Mouse (Mus musculus) embryonic fibroblast, embryonic 13.5 days (primary cell): ENCODE data around the gene Robo1. TPM values are rescaled to one million over a fixed set of nuclear protein-coding genes. Genes with fewer than 3 reads are reported as not detected.
A peak's percentile ranks its signal among the peaks of the same experiment; 100 is the strongest.

ENCODE experiments used
- H3K27ac ChIP-seq: 2 replicates; pipeline ENCODE4 v1.5.1; 2012; ENCODE audit warnings: low read length, control low read depth, inconsistent platforms; ENCODE audit not compliant: insufficient read depth
- H3K4me1 ChIP-seq: 2 replicates; pipeline ENCODE4 v1.6.1; 2011; ENCODE audit warnings: low read length; ENCODE audit not compliant: control insufficient read depth, insufficient read depth
- H3K4me3 ChIP-seq: 2 replicates; pipeline ENCODE4 v1.5.1; 2011; ENCODE audit warnings: mild to moderate bottlenecking, control low read depth, low read length; ENCODE audit not compliant: insufficient read depth
- CTCF ChIP-seq: IDR thresholded peaks from 2 replicates; pipeline ENCODE4 v1.5.1; 2011; ENCODE audit warnings: mild to moderate bottlenecking, control low read depth, low read length, moderate library complexity, borderline replicate concordance; ENCODE audit not compliant: insufficient read depth
- POLR2A ChIP-seq: IDR thresholded peaks from 2 replicates; pipeline ENCODE4 v1.6.1; 2011; ENCODE audit warnings: low read depth, mild to moderate bottlenecking, control low read depth, low read length, moderate library complexity
- polyA plus RNA-seq: library from polyadenylated mRNA; stranded (reverse); fragments of >200 nt; gene quantifications from 2 replicates; pipeline ENCODE4 v1.2.4, GENCODE M21; 2011; ENCODE audit warnings: low read depth; ENCODE audit not compliant: missing spikeins, insufficient read length

Robo1 gene
- polyA plus RNA-seq, 1 experiment = 29.7 TPM

- Histone ChIP-seq H3K4me3 (no peak overlapping the region), H3K27ac (no peak overlapping the region), H3K4me1 (no peaks in the 10 kb centered on the region)
- TF ChIP-seq POLR2A = no peak
- TF ChIP-seq CTCF = no peak
Measured at GRCm38 (mm10) chr16:72834266-72834665, 526.2 kb downstream of the Robo1 start.

GRCm38 (mm10) chr16:72839031-72839430, 530.9 kb downstream of the Robo1 start:
- Histone ChIP-seq H3K4me1 (no peaks in the 10 kb centered on the region), H3K27ac (no peak overlapping the region), H3K4me3 (no peak overlapping the region)
- TF ChIP-seq CTCF (no peak), POLR2A (no peak)

- no peak overlapping the region for H3K27ac ChIP-seq
- no peaks in the 10 kb centered on the region for H3K4me1 ChIP-seq
- TF ChIP-seq POLR2A = no peak
- no peak for TF ChIP-seq CTCF
- H3K4me3 ChIP-seq = no peak overlapping the region
Measured at GRCm38 (mm10) chr16:72841066-72841465, 533.0 kb downstream of the Robo1 start.

GRCm38 (mm10) chr16:72854101-72854500, 546.0 kb downstream of the Robo1 start:
- Histone ChIP-seq H3K27ac (peak overlapping the region; percentile 26; the same call in 1 of the 2 replicates), H3K4me3 (no peak overlapping the region), H3K4me1 (peaks cover 7% of the 10 kb centered on the region; the same call in 1 of the 2 replicates)
- no peak for TF ChIP-seq POLR2A
- TF ChIP-seq CTCF = no peak

GRCm38 (mm10) chr16:72854809-72855503, 546.9 kb downstream of the Robo1 start:
- H3K4me1 ChIP-seq = peaks cover 7% of the 10 kb centered on the region; the same call in 1 of the 2 replicates
- no peak overlapping the region for H3K4me3 ChIP-seq
- H3K27ac ChIP-seq = peak overlapping the region; percentile 35; the same call in 1 of the 2 replicates
- TF ChIP-seq POLR2A (no peak), CTCF (no peak)

- no peak for TF ChIP-seq POLR2A
- no peak for TF ChIP-seq CTCF
- H3K27ac ChIP-seq = peak overlapping the region; percentile 40
- H3K4me1 ChIP-seq = peaks cover 4% of the 10 kb centered on the region
- H3K4me3 ChIP-seq = no peak overlapping the region
Measured at GRCm38 (mm10) chr16:72861707-72862277, 553.7 kb downstream of the Robo1 start.

- H3K27ac ChIP-seq = no peak overlapping the region
- no peak for TF ChIP-seq POLR2A
- peaks cover 7% of the 10 kb centered on the region for H3K4me1 ChIP-seq
- no peak overlapping the region for H3K4me3 ChIP-seq
Measured at GRCm38 (mm10) chr16:72866011-72866410, 557.9 kb downstream of the Robo1 start.

GRCm38 (mm10) chr16:72874934-72875732, 567.0 kb downstream of the Robo1 start:
- Histone ChIP-seq H3K4me3 (no peak overlapping the region), H3K27ac (no peak overlapping the region), H3K4me1 (peaks cover 4% of the 10 kb centered on the region)
- TF ChIP-seq CTCF = no peak
- no peak for TF ChIP-seq POLR2A

GRCm38 (mm10) chr16:72888108-72888507, 580.0 kb downstream of the Robo1 start:
- Histone ChIP-seq H3K4me3 (no peak overlapping the region), H3K4me1 (no peaks in the 10 kb centered on the region; the same call in 1 of the 2 replicates), H3K27ac (no peak overlapping the region)
- TF ChIP-seq POLR2A = no peak
- no peak for TF ChIP-seq CTCF
